Mouse (Mus musculus): Measurements from ENCODE around the gene Zdhhc20.
A peak's percentile ranks its signal among the peaks of the same experiment; 100 is the strongest.
"Not testable (repeated sequence)": the region's sequence is repeated elsewhere in the genome, so short reads cannot be mapped to it uniquely, and the experiment has no call there.

Gene Zdhhc20

DNA sequence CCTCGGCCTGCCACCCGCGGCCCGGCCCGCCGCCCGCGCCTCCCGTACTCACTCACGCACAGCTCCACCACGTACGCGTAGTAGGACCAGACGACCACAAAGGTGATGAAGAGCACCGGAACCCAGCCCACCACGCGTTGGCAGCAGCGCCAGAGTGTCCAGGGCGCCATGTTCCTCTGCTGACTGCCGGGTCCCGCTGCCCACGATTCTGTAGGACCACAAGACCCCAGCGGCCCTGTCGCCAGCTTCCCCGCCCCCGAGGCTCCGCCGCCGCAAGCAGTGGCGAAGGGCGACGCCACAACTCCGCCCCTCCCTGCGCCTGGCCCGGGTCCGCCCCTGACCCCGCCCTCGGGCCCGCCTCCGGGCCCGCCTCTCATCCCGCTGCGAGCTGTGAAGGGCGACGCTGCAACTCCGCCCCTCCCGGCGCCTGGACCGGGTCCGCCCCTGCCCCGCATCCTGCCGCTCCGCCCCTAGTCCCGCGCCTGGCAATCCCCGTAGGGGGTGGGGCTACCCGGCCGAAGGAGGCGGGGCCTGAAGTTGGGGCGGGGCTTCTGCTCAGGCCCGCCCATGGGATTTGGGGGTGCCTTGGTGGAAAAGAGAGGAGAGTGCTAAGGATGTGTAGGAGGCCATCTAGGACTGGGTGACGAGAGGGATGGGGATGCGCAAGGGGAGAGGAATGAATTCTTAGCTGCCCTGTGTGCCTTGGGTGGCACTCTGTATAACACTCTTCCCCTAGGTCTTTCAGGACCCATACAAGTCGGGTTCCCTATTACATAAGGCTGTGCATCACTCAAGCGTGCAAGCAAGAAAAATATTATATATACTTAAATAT is at the start of gene Zdhhc20:
Gene Zdhhc20, minus strand, starts transcription at position 266 of the 832 bp plus-strand sequence.
- DNase-seq: peak; percentile 92

DNA sequence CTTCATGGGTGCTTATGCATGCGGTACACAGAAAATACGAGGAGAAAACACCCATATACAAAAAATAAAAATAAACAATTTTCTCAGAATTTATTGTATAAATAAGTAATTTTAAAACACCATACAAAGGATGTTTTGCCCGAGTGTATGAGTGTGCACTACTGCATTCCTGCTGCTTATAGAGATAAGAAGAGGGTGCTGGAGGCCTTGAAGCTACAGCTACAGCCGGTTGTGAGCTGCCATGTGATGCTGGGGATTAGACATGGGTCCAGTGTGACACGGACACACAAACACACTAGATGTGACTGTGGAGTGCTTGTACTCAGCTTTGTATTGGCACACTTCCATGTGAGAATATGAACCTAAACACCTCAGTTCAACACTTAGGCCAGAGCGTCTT is 47.2 kb upstream of the Zdhhc20 start:
- DNase-seq: no peak

DNA sequence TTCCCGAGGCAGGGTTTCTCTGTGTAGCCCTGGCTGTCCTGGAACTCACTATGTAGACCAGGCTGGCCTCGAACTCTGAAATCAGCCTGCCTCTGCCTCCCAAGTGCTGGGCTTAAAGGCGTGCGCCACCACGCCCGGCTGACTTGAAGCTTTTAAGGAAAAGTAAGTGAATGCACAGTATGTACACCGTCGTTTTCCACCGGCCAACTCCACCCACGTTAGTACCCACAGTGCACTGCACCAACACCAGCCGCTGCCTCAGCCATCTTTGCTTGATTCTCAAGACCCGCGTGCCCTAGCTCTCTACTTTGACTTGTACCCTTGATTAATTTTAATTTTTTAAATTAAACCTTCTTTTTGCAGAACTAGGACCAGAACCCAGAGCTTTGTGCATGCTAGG is 44.6 kb upstream of the Zdhhc20 start:
- DNase-seq: no peak

DNA sequence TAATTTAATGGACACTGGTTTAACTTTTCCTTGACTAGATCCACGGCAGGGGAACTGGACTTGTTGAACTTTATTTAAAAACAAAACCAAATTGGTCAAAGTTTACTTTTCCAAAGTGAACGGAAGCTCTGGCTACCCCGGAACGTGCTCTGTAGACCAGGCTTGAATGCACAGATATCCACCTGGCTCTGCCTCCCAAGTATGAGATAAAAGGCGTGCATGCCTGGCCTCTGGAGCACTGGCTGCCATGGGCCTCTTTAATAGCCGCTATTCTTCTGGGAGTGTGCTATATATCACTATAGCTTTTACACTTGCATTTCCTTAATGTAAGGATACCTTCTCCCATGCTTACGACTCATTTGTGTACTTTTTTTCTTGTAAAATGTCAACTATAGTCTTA is 43.5 kb upstream of the Zdhhc20 start:
- no peak for DNase-seq

DNA sequence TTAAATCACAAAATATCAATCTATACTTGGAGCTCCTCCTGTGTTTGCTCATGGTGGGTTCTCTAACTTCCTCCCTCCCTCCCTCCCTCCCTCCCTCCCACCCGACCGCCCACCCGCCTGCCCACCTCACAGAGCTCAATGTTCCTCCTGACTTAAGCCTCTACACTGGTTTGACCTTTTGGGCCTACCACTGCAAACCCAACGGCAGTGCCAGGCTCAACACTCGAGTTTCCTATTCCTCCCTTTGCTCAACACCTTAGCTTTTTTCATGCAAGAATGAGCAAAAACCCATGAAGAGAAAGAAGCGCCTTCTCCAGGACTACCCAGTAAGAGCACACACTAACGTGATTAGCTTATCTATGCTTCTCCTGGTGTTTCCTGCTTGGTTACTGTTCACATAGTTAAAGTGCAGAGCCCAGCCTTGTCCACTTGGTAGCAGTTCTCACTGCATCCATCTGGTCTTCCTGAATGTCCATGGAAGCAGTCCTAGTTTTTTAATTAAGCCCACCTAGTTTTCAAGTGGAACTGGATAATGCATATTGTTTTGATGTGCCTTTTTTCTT is 42.9 kb upstream of the Zdhhc20 start:
- DNase-seq: no peak

DNA sequence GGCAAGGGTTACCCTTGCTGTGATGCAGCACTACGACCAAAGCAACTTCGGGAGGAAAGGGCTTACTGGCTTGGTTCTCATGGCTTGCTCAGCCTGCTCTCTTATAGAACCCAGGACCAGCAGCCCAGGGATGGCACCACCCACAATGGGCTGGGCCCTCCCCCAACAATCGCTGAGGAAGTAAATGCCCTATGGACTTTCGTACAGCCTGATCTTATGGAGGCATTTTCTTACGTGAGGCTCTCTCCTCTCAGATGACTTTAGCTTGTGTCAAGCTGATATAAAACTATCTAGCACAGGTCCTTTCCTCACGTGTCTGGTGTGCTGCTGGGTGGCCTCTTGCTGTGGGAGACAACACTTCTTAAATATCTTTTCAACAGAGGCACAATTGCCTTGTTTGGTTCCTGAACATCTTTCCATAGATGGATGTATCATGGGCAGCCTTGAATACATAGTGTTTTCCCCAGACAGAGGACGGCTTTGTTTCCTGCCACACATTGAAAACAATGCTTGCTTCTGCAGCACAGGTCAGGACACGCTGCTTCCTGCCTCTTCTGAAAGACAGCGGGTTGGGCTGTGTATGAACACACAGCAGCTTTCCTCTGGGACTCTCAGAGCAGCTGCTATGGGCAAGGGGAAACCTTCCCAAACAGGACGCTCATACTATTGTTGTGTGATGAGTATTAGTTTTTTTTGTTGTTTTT is 31.5 kb upstream of the Zdhhc20 start:
- DNase-seq: no peak

DNA sequence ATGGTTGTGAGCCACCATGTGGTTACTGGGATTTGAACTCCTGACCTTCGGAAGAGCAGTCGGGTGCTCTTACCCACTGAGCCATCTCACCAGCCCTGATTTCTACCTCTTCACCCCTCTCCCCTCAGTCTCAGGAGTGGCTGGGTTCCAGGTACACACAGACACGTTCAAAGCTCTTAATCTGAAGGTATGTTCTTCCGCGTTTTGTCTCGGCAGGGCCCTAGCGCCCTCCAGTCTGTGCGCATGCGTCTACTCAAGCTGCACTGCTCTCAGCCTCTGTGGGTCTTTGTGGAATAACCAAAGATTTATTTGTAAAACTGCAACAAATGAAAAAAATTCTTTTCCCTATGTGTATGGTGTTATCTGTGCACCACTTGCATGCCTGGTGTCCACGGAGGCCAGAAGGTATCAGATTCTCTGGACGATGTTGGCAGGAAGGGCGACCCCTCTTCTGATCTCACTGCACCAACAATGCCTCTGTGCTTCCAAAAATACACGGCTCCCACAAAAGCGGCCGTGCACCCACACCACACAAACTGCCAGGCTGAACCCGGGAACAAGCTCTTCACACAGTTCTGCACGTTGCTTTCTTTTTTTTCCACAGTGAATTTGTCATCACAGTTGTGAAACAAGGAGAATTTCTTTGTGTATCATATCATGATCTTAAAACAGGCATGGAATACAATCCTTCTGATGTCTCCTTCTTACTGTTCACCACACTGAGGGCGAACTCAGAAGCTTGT is 30.7 kb upstream of the Zdhhc20 start:
- DNase-seq: no peak

DNA sequence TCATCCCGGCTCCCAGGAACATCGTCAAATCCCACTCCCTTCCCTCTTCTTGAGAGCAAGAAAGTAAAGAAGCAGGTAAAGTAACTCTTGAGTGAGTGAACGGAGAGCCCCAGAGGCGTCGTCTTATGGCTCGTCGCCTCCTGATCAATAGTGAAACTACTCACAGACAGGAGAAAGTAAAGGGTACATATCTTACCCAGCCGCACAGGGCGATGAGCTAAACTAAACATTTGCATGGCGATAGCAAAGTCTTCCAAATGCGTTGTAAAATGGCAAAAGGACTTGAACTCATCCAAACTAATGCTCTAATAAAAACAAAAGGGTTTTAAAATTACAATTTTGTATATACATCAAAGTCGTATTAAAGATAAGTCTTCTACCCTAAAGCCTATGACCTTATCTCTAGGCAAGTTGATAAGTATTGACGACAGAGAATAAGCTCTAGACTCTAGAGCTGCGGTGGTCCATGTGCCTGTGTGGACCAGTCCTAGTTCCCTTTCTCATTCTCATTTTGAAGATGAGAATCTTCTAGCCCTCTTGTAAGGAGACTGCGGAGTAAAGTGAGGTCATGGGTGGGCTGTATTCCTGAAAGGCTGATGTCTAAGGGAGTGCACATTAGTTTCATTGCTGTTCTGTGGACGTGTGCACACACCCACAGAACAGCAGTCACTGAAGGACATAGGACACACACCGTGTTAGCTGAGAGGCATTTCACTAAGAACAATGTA is 29.2 kb upstream of the Zdhhc20 start:
- DNase-seq: no peak

DNA sequence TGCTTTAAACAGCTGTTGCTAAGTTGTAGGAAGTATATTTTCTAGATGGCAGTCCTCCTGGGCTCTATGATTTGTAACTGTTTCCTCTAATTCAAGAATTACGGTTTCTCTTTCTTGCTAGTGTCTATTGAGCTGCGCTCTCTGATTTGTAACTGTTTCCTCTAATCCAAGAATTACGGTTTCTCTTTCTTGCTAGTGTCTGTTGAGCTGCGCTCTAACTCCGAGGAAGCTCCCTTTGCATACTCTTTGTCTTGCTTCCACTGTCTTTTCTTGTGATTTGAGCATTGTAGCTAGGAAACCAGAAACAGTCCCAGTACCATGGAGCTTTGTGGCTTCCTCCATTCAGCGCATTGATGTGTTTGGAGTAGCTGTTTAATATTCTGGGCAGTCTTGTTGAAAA is 25.3 kb upstream of the Zdhhc20 start:
- no peak for DNase-seq

DNA sequence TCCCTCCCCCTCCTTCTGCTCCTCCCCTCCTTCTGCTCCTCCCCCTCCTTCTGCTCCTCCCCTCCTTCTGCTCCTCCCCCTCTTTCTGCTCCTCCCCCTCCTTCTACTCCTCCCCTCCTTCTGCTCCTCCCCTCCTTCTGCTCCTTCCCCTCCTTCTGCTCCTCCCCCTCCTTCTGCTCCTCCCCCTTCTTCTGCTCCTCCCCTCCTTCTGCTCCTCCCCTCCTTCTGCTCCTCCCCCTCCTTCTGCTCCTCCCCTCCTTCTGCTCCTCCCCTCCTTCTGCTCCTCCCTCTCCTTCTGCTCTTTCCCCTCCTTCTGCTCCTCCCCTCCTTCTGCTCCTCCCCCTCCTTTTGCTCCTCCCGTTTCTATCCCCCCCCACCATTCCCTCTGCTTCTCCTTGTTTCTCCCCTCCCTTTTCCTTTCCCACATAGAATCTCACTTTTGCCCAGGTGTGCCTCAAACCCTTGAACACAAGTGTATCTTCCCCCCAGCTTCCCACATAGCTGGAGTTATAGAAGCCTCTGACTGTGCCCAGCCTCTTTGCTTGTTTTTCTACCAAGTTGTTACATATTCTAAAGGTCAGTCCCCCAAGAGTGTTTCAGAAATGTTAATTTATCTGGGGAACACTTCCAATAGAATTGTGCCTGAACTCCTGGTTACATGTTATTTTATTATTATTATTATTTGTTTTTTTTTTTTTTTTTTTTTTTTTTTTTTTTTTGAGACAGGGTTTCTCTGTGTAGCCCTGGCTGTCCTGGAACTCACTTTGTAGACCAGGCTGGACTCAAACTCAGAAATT is 22.3 kb upstream of the Zdhhc20 start:
- DNase-seq: not testable (repeated sequence)

DNA sequence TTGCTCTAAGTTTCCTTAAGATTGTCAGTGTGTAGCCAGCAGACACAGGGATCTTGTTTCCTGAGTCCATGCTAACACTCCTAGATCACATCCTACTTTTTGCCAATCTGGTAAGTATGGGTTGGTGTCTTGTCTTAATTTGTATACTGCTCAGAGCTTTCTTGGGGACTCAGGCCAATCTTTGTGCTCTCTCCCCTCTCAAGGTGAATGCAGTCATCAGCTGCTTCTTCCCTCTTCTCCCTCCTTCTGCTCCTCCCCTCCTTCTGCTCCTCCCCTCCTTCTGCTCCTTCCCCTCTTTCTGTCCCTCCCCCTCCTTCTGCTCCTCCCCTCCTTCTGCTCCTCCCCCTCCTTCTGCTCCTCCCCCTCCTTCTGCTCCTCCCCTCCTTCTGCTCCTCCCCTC is 21.7 kb upstream of the Zdhhc20 start:
- not testable (repeated sequence) for DNase-seq

DNA sequence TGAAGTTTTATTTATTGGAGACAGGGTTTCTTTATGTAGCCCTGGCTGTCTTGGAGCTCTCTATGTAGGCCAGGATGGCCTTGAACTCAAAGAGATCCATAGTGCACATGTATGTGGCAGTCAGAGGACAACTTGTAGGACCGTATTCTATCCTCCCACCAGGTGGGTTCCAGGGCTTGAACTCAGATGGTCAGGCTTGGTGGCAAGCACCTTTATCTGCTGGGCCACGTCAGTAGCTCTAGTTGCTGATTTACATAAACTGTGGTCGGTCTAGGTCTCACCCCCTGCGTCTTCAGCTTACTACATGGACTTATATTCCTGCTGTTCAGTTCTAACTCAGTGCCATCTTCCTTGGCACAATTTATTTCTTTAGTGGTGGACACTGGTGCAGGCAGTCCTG is 21.2 kb upstream of the Zdhhc20 start:
- no peak for DNase-seq

DNA sequence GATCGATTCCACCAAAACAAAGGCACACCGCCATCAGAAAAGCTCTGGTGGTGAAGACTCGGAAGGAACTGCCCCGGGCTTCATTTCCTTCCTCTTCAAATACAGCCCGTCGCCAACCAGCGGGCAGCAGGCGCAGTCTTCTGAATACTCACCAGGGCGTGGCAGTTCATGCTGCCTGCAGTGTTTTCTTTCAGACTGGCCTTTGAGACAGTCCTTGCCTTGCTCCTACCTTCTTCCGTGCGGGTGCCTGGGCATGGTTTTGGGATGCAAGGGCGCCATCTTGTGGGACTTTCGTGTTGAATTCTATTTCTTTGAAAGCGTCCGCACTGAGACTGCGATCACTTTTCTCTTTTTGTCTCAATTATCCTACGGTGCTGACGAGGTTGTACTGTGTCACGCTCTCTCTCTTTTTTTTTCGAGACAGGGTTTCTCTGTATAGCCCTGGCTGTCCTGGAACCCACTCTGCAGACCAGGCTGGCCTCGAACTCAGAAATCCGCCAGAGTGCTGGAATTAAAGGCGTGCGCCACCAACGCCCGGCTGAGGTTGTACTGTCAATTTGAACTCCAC is 20.5 kb upstream of the Zdhhc20 start:
- DNase-seq: peak; percentile 81

DNA sequence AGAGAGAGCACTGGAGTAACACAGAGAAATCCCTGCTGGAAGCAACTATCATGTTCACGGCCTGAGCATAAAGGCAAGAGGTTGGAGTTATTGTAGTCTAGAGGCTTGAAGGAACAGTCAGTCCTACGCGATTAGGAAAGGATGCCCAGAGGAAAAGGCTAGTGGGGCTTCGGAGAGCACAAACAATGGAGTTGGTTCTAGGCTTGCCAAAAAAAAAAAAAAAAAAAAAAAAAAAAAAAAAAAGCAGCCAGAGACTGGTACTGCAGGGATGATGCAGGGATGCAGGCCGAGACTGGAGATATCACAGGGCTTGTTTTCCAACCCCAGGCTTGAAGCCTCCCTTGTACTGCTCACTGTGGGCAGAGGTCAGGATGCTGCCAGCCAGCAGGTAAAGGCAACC is 19.2 kb upstream of the Zdhhc20 start:
- DNase-seq: no peak

DNA sequence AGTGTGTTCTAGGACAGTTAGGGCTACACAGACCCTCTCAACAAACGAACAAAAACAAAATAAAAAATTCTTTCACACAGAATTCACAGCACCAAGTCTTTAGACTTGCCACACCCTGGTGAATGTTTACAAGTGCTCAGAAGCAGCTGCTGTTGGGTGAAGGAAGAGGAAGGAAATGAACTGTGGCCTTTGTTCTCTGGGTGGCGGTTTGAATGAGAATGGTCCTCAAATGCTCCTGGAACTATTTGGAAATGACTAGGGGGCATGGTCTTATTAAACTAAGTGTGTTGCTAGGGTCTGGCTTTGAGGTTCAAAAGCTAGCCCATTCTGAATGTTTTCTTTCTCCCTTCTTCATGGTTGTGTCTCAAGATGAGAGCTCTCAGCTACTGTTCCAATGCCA is 18.4 kb upstream of the Zdhhc20 start:
- DNase-seq: no peak

DNA sequence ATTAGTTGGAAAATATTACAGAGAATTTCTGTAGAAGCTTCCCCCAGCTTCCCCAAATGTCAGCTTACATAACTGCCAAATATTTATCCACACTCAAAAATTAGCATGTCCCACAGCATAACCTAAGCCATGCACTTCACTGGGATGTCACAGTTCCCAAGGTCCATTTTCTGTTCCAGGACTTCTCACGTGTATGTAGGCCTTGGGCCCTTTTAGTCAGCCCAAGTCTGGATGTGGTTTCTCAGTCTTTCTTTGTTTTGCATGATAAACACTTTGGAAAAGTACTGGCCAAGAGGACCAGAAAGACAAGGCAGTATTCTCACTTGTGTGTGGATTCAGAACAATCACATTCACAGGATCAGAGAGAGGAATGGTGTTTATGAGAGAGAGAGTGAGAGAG is 11.9 kb upstream of the Zdhhc20 start:
- no peak for DNase-seq

DNA sequence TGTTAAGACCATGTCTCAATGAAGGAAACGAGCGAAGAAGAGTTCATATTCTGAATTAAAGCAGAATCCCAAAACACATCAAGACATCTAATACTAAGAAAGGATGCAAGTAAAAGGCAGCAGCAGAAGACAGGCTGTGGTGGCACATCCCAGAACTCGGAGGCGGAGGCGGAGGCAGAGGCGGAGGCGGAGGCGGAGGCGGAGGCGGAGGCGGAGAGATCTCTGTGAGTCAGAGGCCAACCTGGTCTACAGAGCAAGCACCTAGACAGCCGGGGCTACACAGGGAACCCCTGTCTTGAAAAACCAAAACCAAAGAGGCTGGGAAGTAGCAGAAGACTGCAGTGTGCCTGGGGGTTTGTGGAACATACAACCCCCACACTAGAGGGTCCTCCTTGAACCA is 6.8 kb upstream of the Zdhhc20 start:
- DNase-seq: no peak

DNA sequence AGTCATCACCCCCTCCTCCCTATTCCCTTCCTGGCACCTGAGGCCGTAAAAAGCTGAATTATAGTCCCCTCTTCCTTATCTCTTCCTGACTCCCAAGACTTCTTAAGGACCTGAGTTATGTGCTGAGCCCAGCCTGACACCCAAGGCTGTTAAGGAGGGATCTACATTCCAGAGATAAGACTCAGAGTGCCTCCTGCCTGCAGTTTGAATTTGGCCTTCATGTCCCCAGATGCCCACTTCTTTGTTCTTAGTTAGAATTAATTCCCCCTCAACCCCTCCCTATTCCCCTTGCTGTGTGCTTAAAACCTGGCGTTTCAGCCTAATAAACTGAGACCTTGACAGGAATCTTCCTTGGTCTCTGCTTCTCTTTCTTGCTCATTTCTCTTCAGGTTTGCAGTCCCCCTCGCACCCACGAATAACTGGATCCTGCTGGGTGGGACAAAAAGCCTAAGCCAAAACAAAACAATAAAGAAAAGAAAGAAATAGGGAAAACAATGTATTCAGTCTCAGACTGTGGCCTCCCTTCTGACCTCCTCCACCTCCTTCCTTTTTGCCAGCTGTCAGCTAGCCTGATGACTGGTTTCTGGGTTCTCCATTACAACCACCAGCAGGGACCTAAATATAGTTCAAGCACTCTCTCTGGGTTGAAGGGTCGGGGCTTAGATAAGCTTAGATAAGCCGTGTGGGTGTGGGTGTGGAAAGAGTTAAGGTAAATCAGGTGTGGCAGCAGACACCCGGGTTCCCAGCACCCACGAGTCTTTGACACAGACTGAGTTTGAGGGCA is 6.2 kb upstream of the Zdhhc20 start:
- not testable (repeated sequence) for DNase-seq

DNA sequence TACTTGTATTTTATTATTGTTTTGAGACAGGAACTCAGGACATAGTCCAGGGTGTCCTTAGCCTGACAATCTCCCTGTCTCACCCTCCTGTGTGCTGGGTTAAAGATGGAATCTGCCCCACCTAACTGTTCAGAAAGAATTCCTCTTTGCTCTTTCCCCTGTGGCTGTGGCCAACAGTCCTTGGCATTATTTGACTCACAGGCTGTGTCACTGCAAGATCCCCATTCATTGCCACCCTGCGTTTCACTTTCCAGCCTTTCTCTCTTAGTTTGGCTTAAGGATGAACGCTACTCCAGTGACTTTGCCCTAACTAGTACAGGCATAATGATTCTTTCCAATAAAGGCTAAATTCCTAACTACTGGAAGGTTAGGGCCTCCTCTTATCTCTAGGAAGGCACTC is 4.3 kb upstream of the Zdhhc20 start:
- no peak for DNase-seq

DNA sequence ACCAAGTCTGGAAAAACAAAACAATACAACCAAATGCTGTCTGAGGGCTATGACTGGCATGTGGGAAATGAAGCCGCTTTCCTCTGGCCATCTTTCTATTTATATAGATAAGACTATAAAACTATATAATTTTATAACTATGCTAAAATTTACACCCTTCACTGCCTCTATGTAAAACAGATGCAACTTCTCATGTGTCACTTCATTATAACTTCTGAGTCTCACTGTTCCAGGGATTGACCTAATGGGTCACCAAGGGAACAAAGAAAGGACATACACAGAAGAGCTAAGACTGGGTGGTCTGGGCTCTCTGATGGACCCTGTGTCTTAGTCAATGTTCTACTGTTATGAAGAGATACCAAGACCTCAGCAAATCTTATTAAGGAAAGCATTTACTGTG is 2.9 kb upstream of the Zdhhc20 start:
- no peak for DNase-seq

DNA sequence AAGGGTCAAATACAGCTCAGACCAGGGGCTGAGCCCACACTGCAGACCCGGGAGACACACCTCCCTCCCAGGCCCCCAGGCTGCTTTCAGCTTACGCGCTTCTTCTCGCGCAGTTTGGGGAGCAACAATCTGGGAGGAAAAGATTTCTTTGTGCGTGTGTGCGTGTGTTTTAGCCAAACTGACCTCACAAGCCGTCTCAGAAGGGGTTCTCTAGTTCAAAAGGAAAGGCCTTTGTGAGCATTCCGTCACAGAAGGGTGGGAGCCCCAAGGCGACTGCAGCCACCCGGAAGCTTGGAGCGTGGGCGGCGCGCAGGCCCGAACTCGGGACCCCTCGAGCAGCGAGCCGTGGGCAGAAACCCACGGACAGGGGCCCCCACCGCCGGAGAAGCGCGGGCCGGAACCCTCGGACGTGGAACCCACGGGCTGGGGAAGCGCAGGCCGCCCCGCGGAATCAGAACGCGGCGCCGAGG is 500 bp downstream of the Zdhhc20 start:
- no peak for DNase-seq
